Mouse (Mus musculus) layer of hippocampus, postnatal 14 days (tissue): ENCODE data around the gene Eif5a. TPM values are rescaled to one million over a fixed set of nuclear protein-coding genes. Genes with fewer than 3 reads are reported as not detected.
A peak's percentile ranks its signal among the peaks of the same experiment; 100 is the strongest.
"Not testable (repeated sequence)": the region's sequence is repeated elsewhere in the genome, so short reads cannot be mapped to it uniquely, and the experiment has no call there.

Experiments used
- DNase-seq, 2 experiments: peaks; one replicate each; pipeline ENCODE4 v3.0.0; 2021 to 2022; ENCODE audit warnings: low spot score in 2 of 2, mixed read lengths in 1 of 2
- long read RNA-seq, 2 experiments: library from polyadenylated mRNA; stranded (forward); transcript quantifications; one replicate each; pipeline ENCODE4 v2.0.0; 2021
- total RNA-seq, 2 experiments: library from RNA; stranded (reverse); gene quantifications; 2 replicates each; pipeline ENCODE4 v1.2.3; 2021

Gene Eif5a
- 100 to 1,000 TPM; 446 to 451 TPM for total RNA-seq
- long read RNA-seq, experiment 1, transcript Eif5a-201 (7 exons, 1,437 nt), result minor isoform, 14 of 387 reads
- long read RNA-seq, experiment 1, transcript Eif5a-210 (6 exons, 1,343 nt), result major isoform, 324 of 387 reads
- long read RNA-seq, experiment 1, transcript Eif5a-208 (7 exons, 1,353 nt), result minor isoform, 6 of 387 reads
- long read RNA-seq, experiment 1, transcript Eif5a-209 (6 exons, 1,259 nt), result minor isoform, 22 of 387 reads
- long read RNA-seq, experiment 1, partial matches to known transcripts, result 3 of 387 reads
- long read RNA-seq, experiment 1, other reads (novel, unspliced or antisense), result 13 of 387 reads
- long read RNA-seq, experiment 2, transcript Eif5a-209 (6 exons, 1,259 nt), result minor isoform, 30 of 666 reads
- long read RNA-seq, experiment 2, transcript Eif5a-210 (6 exons, 1,343 nt), result major isoform, 562 of 666 reads
- long read RNA-seq, experiment 2, transcript Eif5a-201 (7 exons, 1,437 nt), result minor isoform, 18 of 666 reads
- long read RNA-seq, experiment 2, transcript Eif5a-208 (7 exons, 1,353 nt), result minor isoform, 13 of 666 reads
- long read RNA-seq, experiment 2, partial matches to known transcripts, result 14 of 666 reads
- long read RNA-seq, experiment 2, other reads (novel, unspliced or antisense), result 25 of 666 reads

DNA sequence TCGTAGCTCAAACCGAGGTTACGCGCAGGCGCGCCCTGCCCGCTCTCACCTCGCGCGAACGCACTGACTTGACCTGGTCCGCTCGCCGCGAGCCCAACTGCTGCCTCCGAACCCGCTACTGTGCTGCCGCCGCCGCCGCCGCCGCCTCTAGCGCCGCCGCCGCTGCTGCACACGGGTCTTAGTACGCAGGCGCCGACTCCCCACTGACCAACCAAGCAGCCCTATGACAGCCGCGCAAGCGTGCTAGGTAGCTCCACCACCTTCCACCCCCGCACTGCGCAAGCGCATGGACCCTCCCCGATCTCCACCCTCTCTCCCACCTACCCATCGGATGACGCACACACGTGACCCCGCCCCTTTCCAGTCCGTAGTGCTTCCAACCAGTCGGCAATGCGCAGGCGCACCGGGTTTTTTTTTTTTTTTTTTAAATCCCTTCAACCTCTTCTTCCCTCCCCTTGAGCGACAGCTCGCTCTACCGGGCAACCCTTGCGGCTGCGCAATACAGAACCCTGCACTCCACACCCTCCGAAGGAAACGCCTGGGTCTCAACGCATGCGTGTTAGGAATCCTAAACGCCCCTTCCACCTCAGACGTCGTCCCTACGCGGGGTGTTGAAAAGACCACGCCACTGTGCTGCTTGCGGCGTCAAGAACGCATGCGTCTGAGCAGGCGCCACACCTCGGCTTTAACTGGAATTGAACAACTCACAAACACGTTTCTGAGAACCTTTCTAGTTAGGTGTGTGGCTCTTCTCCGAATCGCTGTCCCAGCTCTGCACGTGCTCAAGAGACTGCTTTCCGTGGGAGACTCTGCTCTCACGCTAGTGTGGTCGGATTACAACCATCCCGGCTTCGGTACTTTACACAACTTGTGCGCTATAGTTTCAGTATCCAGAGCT lies at the start of gene Eif5a:
Gene Eif5a, minus strand, starts transcription at position 845 of the 898 bp plus-strand sequence.
- DNase-seq, result peak; percentile 100

DNA sequence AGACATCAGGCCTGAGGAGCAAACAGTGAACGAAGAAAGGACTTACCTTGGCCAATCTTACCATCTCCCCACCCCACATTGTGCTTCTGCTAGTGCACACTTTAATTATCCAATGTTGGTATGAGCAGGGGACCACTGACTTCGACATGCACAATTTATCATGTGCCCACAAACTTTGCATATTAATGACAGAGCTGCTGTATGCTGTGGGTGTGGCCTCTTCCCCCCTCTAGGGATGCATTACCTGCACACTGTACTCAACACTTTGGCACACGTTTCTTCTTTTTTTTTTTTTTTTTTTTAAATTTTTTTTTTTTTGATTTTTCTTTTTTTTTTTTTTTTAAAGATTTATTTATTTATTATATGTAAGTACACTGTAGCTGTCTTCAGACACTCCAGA lies 49.0 kb upstream of the Eif5a start:
- DNase-seq, result no peak

DNA sequence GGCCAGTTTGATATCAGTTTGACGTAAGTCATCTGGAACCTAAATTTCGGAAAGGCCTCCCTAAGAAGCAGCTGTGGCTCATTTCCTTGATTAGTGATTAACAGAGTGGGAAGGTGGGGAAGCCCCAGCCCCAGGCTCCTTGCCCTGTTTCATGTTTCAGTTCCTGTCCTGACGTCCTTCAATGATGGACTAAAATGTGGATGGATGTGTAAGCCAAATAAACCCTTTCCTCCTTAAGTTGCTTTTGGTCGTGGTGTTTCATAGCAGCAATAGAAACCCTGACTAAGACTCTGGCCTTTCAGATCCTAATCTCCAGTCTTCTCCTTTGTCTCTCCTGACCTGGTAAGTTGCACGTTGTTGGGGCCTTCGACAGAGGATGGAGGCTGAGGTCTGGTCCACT lies 48.5 kb upstream of the Eif5a start:
- no peak for DNase-seq

DNA sequence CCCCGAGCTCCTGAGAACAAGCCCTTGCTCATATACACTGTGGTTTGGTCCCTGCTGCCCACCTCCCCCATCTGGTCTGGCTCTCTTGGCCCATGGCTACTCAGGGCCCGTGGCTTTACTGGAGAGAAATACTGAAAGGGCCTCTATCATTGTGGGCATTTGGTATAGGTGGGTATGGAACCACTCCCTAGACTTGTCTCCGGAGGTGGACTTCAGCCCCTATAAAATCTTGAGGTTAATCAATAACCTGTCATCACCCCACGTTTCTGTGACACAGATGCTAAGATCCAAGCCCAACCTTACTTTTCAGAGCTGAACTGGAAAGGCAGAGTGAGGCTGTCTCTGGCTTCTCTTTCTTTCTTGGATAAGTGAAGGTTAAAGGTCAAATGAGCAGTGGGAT lies 47.0 kb upstream of the Eif5a start:
- DNase-seq, result no peak

DNA sequence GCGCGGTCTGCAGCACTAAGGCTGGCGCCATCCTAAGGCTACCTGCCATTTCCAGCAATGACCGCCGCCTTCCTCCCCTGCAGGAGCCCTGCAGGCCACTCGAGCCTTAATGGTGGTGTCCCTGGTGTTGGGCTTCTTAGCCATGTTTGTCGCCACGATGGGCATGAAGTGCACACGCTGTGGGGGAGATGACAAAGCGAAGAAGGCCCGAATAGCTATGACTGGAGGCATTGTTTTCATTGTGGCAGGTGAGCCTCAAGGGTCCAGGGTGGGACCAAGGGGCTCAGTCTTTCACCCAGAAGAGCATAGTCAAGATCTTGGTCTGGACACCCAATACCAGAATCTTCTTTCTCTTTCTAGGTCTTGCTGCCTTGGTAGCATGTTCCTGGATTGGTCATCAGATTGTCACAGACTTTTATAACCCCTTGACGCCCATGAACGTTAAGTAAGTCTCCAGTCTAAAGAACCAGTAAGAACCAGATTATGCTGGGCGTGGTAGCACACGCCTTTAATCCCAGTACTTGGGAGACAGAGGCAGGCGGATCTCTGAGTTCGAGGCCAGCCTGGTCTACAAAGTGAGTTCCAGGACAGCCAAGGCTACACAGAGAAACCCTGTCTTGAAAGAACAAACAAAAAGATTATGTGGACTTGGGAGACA lies 45.2 kb upstream of the Eif5a start:
- DNase-seq, result no peak

DNA sequence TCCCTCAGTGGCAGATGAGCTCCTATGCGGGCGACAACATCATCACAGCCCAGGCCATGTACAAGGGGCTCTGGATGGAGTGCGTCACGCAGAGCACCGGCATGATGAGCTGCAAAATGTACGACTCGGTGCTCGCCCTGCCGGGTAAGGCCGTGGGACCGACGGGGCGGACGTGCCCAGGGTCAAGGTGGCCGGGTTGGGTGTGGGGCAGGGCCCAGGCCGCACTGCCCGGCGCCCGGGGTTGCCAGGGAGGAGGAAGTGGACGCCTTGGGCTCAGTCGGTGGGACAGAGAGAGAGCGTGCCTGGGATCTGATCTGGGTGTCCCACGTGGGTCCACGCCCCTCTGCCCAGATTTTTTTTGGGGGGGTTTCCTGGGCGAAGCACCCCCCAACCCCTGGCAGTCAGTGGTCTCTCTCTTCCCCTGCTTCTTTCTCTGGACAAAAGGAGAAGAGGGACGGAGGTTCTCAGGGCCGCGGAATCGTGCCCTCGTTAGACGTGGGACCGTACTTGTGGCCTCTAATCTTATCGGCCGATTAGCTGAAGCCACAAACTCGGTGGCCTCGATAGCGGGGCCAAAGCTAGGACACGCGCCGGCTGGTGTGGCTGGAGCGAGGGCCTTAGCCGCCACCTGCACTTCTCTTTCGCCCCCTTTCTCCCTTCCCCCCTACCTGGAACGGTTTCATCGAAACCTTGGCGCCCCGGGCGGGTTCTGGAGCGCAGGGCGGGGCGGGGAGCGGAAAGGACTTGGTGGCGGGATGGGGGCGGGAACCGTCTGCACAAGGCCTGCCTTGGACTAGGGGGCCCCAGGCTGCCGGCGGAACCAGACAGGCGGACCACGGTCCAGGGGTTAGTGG lies 44.5 kb upstream of the Eif5a start:
- no peak for DNase-seq

DNA sequence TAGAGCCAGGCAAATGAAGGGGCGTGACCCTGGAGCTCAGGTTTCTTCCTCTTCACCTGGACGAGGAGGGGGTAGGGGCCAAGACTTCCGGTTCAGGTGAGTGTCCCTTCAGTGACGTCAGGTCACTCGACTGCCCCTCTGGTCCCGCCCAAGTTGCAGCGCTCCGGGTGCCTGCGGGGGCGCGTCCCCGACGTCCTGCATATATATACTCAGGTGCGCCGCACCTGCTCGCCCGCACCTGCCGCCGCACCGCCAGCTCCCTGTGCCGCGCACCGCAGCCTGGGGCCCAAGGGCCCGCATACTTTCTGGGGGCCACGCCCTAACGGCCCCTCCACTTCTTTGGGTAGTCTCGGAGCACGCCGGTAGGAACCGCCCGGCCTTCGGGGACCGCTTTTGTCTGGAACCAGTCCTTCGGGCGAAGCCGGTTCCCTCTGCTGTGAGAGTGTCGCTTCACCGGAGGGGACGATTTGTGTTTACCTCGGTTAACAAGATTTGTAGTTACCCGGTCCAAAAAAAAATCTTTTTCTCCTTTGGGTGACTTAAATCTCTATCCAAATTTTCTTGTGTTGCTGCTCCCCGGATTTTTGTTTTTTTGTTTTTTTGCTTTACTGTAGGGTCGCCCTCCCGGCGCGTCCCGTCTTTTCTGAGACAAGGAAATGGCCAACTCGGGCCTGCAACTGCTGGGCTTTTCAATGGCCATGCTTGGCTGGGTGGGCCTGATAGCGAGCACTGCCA lies 43.7 kb upstream of the Eif5a start:
- DNase-seq, result no peak

DNA sequence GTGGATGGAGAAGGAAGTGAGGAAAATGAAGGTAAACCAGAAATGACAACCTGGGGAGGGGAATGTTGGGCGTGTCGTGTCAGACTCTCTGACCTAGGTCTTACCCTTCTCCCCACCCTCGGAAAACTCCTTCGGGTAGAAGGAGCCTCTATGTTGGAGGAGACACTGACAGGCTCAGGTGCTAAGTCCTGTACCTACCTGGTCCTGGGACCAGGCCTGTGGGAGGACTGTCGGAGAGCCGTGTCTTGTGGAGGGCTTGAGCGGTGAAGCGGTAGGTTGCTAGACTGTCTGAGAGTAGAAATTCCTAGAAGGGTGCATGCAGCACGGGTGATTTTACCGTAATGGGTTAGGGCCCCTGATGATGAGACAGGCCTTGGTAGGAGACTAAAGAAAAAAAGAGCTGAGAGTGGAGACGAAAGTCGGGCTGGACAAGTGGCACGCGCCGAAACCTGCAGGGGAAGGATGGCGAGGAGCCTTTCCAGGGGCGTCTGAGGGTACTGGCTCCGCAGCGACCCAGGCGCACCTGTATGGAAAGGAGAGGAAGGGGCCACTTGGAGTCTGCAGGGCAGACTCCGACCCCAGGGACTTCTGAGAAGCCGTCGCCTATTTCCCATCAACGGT lies 43.0 kb upstream of the Eif5a start, which contains the start of gene Cldn7:
Gene Cldn7, plus strand, starts transcription at position 130 of the 621 bp plus-strand sequence.
- DNase-seq, result no peak

DNA sequence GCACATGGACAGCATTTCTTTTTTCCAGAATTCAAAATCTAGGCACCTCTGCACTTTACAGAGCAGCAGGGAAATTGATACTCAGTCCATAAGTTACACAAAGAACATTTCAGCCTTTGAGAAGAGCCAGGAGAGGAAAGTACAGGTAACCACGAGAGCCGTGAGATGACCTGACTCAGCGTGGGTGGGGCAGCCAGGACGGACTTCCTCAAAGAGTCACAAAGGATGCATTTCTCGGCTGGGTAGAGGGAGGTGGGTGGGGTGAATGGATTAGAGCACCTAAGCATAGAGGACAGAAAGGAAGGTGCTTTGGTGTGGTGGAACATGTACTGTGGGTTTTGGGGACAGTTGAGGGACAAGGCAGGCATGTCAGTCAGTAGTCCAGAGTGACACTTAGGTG lies 40.1 kb upstream of the Eif5a start:
- no peak for DNase-seq

DNA sequence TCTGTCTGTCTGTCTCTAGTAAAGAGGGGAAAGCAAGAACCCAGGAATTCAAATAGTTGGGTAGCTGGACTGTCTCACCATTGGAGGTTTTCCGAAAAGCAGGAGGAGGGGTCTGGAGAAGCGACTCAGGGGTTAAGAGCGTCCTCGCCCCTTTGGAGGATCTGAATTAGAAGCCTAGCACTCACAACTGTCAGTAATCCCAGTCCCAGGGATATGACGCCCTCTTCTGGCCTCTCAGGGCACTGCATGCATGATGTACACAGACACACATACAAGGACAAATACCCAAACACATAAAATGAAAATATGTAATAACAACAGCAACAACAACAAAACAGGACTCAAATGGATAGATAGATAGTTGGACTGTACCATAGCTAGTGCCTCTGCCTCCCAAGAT lies 38.9 kb upstream of the Eif5a start:
- DNase-seq, result no peak

DNA sequence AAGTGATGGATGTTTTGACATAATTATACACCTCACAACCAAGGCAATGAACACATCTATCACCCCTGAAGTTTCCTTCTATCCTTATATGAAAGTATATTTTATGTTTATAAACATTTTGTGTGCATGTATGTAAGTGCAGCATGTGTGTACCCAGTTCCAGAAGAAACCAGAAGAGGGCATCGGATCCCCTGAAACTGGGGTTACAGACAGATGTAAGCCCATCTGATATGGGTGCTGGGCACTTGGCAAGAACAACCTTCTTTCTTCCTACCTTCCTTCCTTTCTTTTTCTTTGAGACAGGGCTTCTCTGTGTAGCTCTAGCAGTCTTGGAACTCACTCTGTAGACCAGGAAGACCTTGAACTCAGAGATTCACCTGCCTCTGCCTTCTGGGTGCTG lies 34.5 kb upstream of the Eif5a start:
- DNase-seq, result no peak

DNA sequence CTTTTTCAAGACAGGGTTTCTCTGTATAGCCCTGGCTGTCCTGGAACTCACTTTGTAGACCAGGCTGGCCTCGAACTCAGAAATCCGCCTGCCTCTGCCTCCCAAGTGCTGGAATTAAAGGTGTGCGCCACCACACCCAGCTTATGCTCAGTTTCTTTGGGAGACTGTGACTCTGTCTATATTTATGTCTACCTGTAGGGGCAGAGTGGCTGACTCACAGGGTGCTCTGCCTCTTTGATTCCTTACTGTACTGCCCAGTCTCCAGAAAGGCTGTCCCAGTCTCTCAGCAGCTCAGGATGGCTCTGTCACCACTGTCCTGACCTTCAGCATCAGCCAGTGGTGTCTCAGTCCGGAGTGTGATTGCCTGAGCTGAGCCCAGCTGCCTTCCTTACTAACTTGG lies 33.9 kb upstream of the Eif5a start:
- not testable (repeated sequence) for DNase-seq

DNA sequence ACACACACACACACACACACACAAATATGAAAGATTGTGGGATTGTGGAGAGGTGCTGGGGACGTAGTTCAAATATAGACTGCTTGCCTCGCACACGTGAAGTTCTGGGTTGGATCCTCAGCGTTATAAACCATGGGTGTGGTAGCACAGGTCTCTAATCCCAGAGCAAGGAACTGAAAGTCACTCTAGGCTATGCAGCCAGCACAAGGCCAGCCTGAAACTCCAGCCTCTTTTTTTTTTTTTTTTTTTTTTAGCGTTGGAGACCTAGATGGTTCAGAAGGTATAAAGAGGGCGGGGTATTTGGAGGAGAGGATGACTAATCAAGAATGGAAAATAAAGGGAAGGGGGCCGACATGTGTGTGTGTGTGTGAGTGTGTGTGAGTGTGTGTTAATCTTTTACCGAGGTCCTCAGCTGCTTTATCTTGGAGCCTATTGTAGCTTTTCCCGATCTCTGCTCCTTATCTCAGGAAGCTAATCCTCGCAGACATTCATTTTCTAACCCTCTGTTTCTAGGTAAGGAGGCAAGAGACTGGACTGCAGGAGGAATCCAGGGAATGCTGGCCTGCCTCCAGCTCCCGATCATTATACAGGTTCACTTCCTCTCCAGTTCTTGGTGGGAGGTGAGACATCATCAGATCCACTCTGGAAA lies 31.6 kb upstream of the Eif5a start:
- DNase-seq, result no peak

DNA sequence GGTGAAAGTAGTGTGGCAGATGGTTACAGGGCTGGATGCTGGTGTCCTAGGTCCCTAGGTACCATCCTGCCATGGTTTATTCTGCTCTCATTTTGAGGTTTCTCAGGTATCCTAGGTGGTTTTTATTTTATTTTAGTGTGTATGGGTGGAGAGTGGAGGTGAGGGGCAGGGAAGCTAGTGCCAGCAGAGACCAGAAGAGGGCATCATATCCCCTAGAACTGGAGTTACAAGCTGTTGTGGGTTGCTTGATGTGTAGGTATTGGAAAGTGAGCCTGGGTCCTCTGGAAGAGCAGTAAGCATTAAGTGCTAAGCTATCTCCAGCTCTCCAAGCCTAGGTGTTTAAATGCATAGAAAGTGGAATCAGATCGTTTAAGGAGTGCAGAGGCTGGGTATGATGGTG lies 30.5 kb upstream of the Eif5a start:
- no peak for DNase-seq

DNA sequence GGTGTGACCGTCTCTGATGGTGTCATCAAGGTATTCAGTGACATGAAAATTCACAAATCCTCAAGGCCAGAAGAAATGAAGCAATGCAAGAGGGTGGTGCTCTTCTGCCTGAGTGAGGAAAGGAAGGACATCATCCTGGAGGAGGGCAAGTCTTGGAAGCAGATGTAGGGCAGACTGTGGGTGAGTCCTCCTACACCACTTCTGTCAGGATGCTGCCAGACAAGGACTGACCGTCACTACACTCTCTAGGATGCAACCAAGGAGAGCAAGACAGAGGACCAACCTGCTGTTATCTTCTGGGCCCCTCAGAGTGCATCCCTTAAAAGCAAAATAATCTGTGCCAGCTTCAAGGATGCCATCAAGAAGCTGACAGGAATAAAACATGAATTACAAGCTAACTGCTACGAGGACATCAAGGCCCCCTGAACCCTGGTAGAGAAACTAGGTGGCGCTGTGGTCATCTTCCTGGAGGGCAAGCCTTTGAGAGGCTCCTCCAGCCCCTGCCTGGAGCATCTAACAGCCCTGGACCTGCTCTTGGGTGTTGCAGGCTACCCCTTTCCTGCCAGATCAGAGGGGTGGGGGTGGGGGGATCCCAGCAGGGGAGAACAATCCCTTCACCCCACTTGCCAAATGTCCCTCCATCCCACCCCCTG lies 29.2 kb upstream of the Eif5a start:
- no peak for DNase-seq

DNA sequence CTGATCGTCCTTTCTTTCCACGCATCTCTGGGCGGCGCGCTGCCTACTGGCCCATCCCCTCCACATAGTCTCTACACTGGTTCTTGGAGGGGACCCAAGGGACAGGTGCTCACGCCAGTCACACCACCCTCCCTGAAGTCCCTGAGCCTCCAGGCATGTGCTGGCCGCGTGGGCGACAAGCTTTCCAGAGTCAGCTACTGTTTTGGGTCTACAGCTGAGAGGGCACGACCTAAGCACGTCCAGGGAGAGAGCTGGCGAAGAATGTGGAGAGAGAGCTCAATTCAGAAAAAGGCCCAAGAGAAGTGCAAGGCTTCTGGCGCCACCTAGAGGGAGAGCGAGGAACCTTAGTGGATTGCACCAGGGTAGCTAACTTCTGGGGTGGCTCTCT lies 27.0 kb upstream of the Eif5a start:
- peak; percentile 77 to 78 for DNase-seq

DNA sequence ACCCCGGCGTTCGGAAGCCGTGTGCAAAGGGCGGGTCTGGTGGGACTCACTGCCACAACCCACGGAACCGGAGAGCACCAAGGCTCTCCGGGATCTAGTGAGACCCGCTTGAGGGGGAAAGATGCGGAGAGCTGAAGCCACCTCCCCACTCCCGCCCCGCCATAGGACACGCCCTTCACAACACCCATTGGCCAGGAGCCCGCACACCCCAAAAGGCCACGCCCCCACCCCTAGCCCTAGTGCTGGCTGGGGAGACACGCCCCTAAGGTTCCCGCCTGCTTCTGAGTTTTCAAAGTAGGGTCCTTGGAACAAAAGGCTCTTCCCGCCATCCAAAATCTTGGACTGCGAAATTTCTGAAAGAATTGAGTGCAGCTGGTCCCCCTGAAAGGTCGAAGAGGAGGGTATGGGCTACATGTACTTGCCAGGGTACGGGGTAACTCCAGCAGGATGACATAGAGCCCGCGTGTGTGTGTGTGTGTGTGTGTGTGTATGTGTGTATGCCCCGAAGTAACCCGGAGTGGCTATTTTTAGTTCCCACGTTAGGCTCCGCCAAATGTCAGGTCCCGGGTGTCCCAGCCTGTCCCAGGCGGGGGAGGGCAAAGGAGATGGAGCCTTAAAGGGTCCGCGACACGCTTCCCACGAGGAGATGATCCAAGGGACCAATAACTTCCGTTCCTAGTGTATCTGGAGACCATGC lies 26.5 kb upstream of the Eif5a start, which contains the start of gene Slc2a4:
Gene Slc2a4, minus strand, starts transcription at position 123 of the 697 bp plus-strand sequence.
- DNase-seq, result peak; percentile 62 to 77
